Mouse (Mus musculus) liver, embryonic 14.5 days (tissue): ENCODE results near the gene Fut8. TPM values are rescaled to one million over a fixed set of nuclear protein-coding genes. Genes with fewer than 3 reads are reported as not detected.

ENCODE experiments used
- ATAC-seq: fragments of 200-750 bp; cut with Nextera tagmentation; 2 replicates; pipeline ENCODE4 v1.8.0; 2017; ENCODE audit warnings: moderate number of reproducible peaks, mild to moderate bottlenecking, moderate library complexity; ENCODE audit not compliant: insufficient read depth
- DNase-seq, 3 experiments: peaks; one replicate each; pipeline ENCODE4 v3.0.0-alpha.2; 2012 to 2013; ENCODE audit warnings: low read depth in 3 of 3, low spot score in 3 of 3
- H3K27ac ChIP-seq: fragments of 300-500 bp; sonication (generic); 2 replicates; pipeline ENCODE4 v1.5.1; 2014; ENCODE audit warnings: moderate library complexity, mild to moderate bottlenecking, control low read depth, inconsistent platforms
- H3K27me3 ChIP-seq: fragments of 300-500 bp; sonication (generic); 2 replicates; pipeline ENCODE4 v1.6.1; 2014; ENCODE audit warnings: mild to moderate bottlenecking, low read length, moderate library complexity; ENCODE audit not compliant: control insufficient read depth, insufficient read depth
- H3K36me3 ChIP-seq: fragments of 300-500 bp; sonication (generic); replicated peaks from 2 replicates; pipeline ENCODE4 v1.6.1; 2014; ENCODE audit warnings: low read depth; ENCODE audit not compliant: control insufficient read depth, insufficient read depth
- H3K4me1 ChIP-seq, 2 experiments: fragments of 200-500 bp in 1 of 2; fragments of 300-500 bp in 1 of 2; sonication (generic) in 1 of 2; replicated peaks; 2 replicates each; pipeline ENCODE4 v1.6.1; 2012 to 2014; ENCODE audit warnings: antibody characterized with exemption in 1 of 2, inconsistent platforms in 1 of 2, low read length in 1 of 2; ENCODE audit not compliant: control insufficient read depth in 2 of 2, insufficient read depth in 2 of 2
- H3K4me2 ChIP-seq: fragments of 300-500 bp; sonication (generic); 2 replicates; pipeline ENCODE4 v1.6.1; 2014; ENCODE audit warnings: low read depth, mild to moderate bottlenecking, control low read depth, moderate library complexity
- H3K4me3 ChIP-seq, 2 experiments: fragments of 200-500 bp in 1 of 2; fragments of 300-500 bp in 1 of 2; sonication (generic) in 1 of 2; 2 replicates each; pipeline ENCODE4 v1.5.1; 2012 to 2014; ENCODE audit warnings: low read depth in 2 of 2, low read length in 2 of 2, mild to moderate bottlenecking in 2 of 2, control low read depth in 1 of 2, inconsistent platforms in 1 of 2, moderate library complexity in 1 of 2; ENCODE audit not compliant: insufficient read depth in 1 of 2
- H3K9ac ChIP-seq: fragments of 300-500 bp; sonication (generic); replicated peaks from 2 replicates; pipeline ENCODE4 v1.6.1; 2014; ENCODE audit warnings: mild to moderate bottlenecking, control low read depth, moderate library complexity
- H3K9me3 ChIP-seq: fragments of 300-500 bp; sonication (generic); 2 replicates; pipeline ENCODE4 v1.6.1; 2016; ENCODE audit warnings: low read length, mixed read lengths; ENCODE audit not compliant: control insufficient read depth
- CTCF ChIP-seq: IDR thresholded peaks from 2 replicates; pipeline ENCODE4 v1.5.1; 2016; ENCODE audit warnings: antibody characterized with exemption, low read depth, control low read depth
- EP300 ChIP-seq: IDR thresholded peaks from 2 replicates; pipeline ENCODE4 v1.6.1; 2016; ENCODE audit warnings: antibody characterized with exemption, low read depth
- WGBS: fragments of 180-500 bp; shearing (Covaris S2); extraction: QIAGEN DNeasy Blood & Tissue Kit; methylation state at CpG from one replicate; pipeline ENCODE4 v1.1.7; 2014; ENCODE audit not compliant: insufficient replicate concordance; 5-methylcytosine and 5-hydroxymethylcytosine counted together
- polyA plus RNA-seq, 2 experiments: library from polyadenylated mRNA; depleted of rRNA in 1 of 2; stranded (reverse) in 1 of 2; unstranded in 1 of 2; fragments of >200 nt; fragmentation: Nextera tagmentation in 1 of 2; extraction: Ambion mirVana in 1 of 2; gene quantifications; 2 replicates each; pipeline versions ENCODE4 v1.2.1 to v1.2.3; 2012 to 2014

Fut8 gene
- polyA plus RNA-seq, 2 experiments: 4.4 to 8.7 TPM

DNA sequence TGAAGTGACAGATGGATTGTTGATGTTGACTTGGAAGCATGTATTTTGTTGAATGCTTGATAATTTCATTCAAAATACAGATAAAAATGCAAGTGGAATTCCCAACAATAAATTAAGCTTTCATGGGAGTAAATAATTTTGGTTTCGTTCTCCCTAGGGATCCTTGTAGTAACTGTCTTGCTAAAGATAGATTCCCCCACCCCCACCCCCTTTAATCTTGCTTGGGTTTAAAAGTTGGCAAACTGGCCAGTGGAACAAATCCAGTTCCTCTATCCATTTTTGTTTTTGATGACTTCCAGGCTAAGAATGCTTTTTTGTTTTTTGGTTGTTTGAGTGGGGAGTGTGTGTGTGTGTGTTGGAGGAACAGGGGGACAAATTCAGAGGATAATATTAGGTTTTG lies 108.6 kb downstream of the Fut8 start:
- Histone ChIP-seq H3K4me1 (no peaks in the 10 kb centered on the region), H3K27me3 (no peaks in the 10 kb centered on the region), H3K4me3 (no peak overlapping the region), H3K9me3 (no peaks in the 10 kb centered on the region), H3K27ac (no peak overlapping the region), H3K4me2 (no peak overlapping the region), H3K36me3 (no peaks in the 10 kb centered on the region), H3K9ac (no peak overlapping the region)
- DNase-seq (no peak), ATAC-seq (no peak)
- WGBS: 71% methylated on average over 1 of the region's 1 CpGs
- no peak for TF ChIP-seq CTCF
- no peak for TF ChIP-seq EP300

DNA sequence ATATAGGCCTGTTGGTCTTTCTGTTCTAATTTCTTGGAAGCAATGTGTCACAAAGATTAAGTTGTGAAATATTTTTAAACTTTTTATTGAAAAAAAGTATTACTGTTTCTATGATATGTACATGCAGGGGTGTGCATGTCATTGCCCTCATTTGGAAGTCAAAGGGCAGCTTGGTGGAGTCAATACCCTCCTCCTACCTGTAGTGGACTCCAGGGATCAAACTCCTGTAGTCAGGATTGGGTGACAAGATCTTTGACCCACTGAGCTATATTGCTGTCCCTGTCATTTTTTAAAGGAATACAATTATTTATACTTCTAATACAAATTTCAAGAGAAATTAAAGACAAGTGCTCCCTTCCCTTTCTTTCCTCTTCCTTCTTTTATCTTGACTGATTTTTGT lies 111.6 kb downstream of the Fut8 start:
- no peaks in the 10 kb centered on the region for H3K9me3 ChIP-seq
- H3K4me3 ChIP-seq: no peak overlapping the region
- no peak for ATAC-seq
- no peaks in the 10 kb centered on the region for H3K27me3 ChIP-seq
- no peak overlapping the region for H3K4me2 ChIP-seq
- H3K4me1 ChIP-seq: no peaks in the 10 kb centered on the region
- H3K9ac ChIP-seq: no peak overlapping the region
- no peaks in the 10 kb centered on the region for H3K36me3 ChIP-seq
- DNase-seq: no peak
- H3K27ac ChIP-seq: no peak overlapping the region
- TF ChIP-seq EP300 (no peak), CTCF (no peak)

DNA sequence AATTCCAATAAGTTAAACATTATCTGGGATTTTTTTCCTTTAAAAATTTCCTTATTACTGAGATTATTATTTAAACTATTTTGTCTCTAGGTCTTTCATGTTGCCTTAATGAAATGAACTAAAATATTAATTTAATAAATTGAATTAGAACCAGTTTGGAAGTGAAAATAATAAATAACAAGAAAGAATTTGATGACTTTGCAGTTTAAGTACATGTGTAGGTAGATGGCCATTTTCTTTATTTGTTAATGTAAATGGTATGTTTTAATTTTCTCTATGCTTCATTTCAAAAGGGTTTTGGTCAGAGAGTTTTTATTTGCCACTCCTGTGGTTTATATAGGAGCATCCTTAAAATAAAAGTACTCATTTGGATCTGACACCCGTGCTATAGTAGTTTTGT lies 177.8 kb downstream of the Fut8 start:
- Histone ChIP-seq H3K9ac (no peak overlapping the region), H3K36me3 (no peaks in the 10 kb centered on the region), H3K4me1 (no peaks in the 10 kb centered on the region), H3K27me3 (no peaks in the 10 kb centered on the region), H3K27ac (no peak overlapping the region), H3K4me3 (no peak overlapping the region), H3K9me3 (no peaks in the 10 kb centered on the region), H3K4me2 (no peak overlapping the region)
- WGBS: 76% methylated on average over 1 of the region's 1 CpGs
- no peak for ATAC-seq
- TF ChIP-seq EP300: no peak
- TF ChIP-seq CTCF: no peak
- DNase-seq: no peak

DNA sequence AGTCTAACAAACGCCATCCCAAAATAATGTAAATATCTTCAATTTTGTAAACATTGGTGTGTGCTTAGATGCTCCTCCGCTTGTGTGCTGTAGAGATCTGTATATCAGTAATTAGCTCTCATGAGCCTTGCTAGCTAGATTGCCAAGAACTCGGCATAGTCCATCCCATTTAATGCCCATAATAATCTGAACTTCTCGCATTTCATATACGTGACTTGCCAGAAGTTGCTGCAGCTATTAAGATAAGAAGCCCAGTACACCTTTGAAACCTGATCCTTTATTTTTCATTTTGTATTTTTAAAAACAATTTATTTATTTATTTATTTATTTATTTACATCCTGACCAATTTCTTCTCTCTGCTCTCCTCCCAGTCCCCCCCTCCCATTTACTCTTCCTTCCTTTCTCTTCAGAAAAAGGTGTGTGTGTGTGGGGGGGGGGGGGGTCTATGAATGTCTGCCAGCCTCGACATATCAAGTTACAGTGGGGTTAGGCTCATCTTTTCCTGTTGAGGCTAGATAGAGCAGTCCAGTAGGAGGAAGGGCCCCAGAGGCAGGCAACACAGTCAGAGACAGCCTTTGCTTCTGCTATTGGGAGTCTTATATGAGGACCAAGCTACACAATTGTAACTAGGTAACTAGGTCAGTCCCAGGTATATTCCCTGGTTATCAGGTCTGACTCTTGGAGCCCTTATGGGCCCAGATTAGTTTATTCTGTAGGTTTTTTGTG lies 183.9 kb downstream of the Fut8 start:
- ATAC-seq (no peak), DNase-seq (no peak)
- Histone ChIP-seq H3K27me3 (no peaks in the 10 kb centered on the region), H3K4me2 (no peak overlapping the region), H3K27ac (no peak overlapping the region), H3K9ac (no peak overlapping the region), H3K9me3 (no peaks in the 10 kb centered on the region), H3K4me3 (no peak overlapping the region), H3K4me1 (no peaks in the 10 kb centered on the region), H3K36me3 (no peaks in the 10 kb centered on the region)
- 64% methylated on average over 6 of the region's 6 CpGs for WGBS
- no peak for TF ChIP-seq CTCF
- no peak for TF ChIP-seq EP300

DNA sequence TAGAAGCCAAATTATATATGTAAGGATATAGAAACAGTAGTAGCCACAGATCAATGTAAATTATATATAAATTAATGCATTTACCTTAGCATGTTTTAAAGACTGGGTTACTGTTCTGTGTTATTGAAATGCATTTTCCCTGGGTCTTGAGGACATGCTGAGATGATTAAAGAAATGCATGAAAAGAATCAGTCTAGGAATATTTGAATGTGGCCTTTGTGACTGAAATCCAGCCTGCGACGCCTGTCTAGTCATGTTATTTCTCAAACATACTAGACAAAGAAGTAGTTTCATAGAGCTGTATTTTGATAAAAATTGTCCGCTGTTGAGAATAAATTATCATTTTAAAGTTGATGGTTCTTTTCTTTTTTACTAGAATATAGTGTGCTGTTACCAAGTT lies 188.2 kb downstream of the Fut8 start:
- no peaks in the 10 kb centered on the region for H3K36me3 ChIP-seq
- H3K27ac ChIP-seq: no peak overlapping the region
- ATAC-seq: no peak
- TF ChIP-seq CTCF: no peak
- H3K27me3 ChIP-seq: no peaks in the 10 kb centered on the region
- 81% methylated on average over 3 of the region's 3 CpGs for WGBS
- H3K9me3 ChIP-seq: no peaks in the 10 kb centered on the region
- no peak for DNase-seq
- H3K9ac ChIP-seq: no peak overlapping the region
- H3K4me2 ChIP-seq: no peak overlapping the region
- H3K4me1 ChIP-seq: no peaks in the 10 kb centered on the region
- no peak overlapping the region for H3K4me3 ChIP-seq
